Mouse (Mus musculus) adrenal gland, adult 18-20 months (tissue): ENCODE measurements around the gene Nmt1. TPM values are rescaled to one million over a fixed set of nuclear protein-coding genes. Genes with fewer than 3 reads are reported as not detected.

Source experiments
- DNase-seq, 2 experiments: peaks; one replicate each; pipeline ENCODE4 v3.0.0; 2021 to 2022; ENCODE audit warnings: low spot score in 2 of 2
- long read RNA-seq, 2 experiments: library from polyadenylated mRNA; stranded (forward); transcript quantifications; one replicate each; pipeline ENCODE4 v2.0.0; 2021
- total RNA-seq, 2 experiments: library from RNA; stranded (reverse); gene quantifications; 1 replicate in 1 of 2; 2 replicates in 1 of 2; pipeline ENCODE4 v1.2.3; 2021

The Nmt1 gene
- 100 to 1,000 TPM in 1 of 2 experiments, 10 to 100 TPM in 1; 97.0 to 100 TPM for total RNA-seq
- long read RNA-seq, experiment 1, full-length matches to known transcripts: 85 of 110 reads
- long read RNA-seq, experiment 1, partial matches to known transcripts: 15 of 110 reads
- long read RNA-seq, experiment 1, other reads (novel, unspliced or antisense): 10 of 110 reads
- long read RNA-seq, experiment 2, full-length matches to known transcripts: 152 of 230 reads
- long read RNA-seq, experiment 2, partial matches to known transcripts: 63 of 230 reads
- long read RNA-seq, experiment 2, other reads (novel, unspliced or antisense): 15 of 230 reads

GRCm38 (mm10) chr11:103028176-103028891 is at the start of gene Nmt1, which contains the start of gene Dcakd:
Gene Nmt1, plus strand, starts transcription at chr11:103028190.
Gene Dcakd, minus strand, starts transcription at chr11:103028333.
- peak; percentile 81 to 84 for DNase-seq

- DNase-seq: peak in 1 of 2 experiments; percentile 24
These were observed 46.7 kb upstream of the Nmt1 start for GRCm38 (mm10) chr11:102981151-102981890.

GRCm38 (mm10) chr11:102984086-102984485 is 43.9 kb upstream of the Nmt1 start:
- DNase-seq: no peak

- no peak for DNase-seq
These were observed 43.4 kb upstream of the Nmt1 start for GRCm38 (mm10) chr11:102984615-102985014.

- DNase-seq: no peak
These were observed 42.8 kb upstream of the Nmt1 start for GRCm38 (mm10) chr11:102985160-102985559.

- DNase-seq: no peak
These were observed 38.3 kb upstream of the Nmt1 start for GRCm38 (mm10) chr11:102989641-102990151.

- peak; percentile 58 to 63 for DNase-seq
These were observed 37.8 kb upstream of the Nmt1 start for GRCm38 (mm10) chr11:102990152-102990663.

GRCm38 (mm10) chr11:102991681-102992080 is 36.3 kb upstream of the Nmt1 start:
- DNase-seq: no peak

GRCm38 (mm10) chr11:102992940-102993339 is 35.0 kb upstream of the Nmt1 start:
- DNase-seq: peak; percentile 74 to 81

GRCm38 (mm10) chr11:102993420-102994029 is 34.5 kb upstream of the Nmt1 start:
- DNase-seq: no peak

GRCm38 (mm10) chr11:102994952-102995351 is 33.0 kb upstream of the Nmt1 start:
- peak in 1 of 2 experiments; percentile 18 for DNase-seq

- no peak for DNase-seq
These were observed 31.6 kb upstream of the Nmt1 start for GRCm38 (mm10) chr11:102996385-102996784.

GRCm38 (mm10) chr11:102996991-102997770 is 30.8 kb upstream of the Nmt1 start:
- peak in 1 of 2 experiments; percentile 41 for DNase-seq

- DNase-seq: no peak
These were observed 29.8 kb upstream of the Nmt1 start for GRCm38 (mm10) chr11:102998254-102998576.

- no peak for DNase-seq
These were observed 29.2 kb upstream of the Nmt1 start for GRCm38 (mm10) chr11:102998577-102999316.

- DNase-seq: no peak
These were observed 28.5 kb upstream of the Nmt1 start for GRCm38 (mm10) chr11:102999317-102999970.

GRCm38 (mm10) chr11:103000111-103000510 is 27.9 kb upstream of the Nmt1 start:
- no peak for DNase-seq

- DNase-seq: no peak
These were observed 26.9 kb upstream of the Nmt1 start for GRCm38 (mm10) chr11:103001063-103001462.

- no peak for DNase-seq
These were observed 24.8 kb upstream of the Nmt1 start for GRCm38 (mm10) chr11:103003210-103003609.
